Mouse (Mus musculus): Measurements from ENCODE around the gene Slc2a2.
"Not testable (repeated sequence)": the region's sequence is repeated elsewhere in the genome, so short reads cannot be mapped to it uniquely, and the experiment has no call there.

Gene Slc2a2

GRCm38 (mm10) chr3:28734712-28735111, 37.0 kb downstream of the Slc2a2 start:
- DNase-seq, result no peak

DNA sequence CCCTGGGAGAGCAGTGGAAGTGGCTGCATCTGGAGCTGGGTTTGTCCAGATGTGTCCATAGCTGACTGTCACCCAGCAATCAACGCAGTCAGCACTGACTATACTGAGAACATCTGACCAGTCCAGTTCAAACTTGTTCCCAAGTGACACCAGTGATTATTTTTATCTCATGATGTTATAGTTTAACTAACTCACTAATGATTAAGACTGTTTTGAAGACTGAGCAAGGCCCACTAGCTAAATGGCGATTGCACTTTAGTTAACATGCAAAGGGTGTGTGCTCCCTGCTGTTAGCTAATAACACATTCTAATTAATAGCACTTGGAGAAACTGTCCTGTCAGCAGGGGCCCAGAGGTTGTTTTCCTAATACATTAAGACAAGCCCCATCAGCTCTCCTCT, 39.3 kb downstream of the Slc2a2 start:
- peak; percentile 50 to 71 for DNase-seq

DNA sequence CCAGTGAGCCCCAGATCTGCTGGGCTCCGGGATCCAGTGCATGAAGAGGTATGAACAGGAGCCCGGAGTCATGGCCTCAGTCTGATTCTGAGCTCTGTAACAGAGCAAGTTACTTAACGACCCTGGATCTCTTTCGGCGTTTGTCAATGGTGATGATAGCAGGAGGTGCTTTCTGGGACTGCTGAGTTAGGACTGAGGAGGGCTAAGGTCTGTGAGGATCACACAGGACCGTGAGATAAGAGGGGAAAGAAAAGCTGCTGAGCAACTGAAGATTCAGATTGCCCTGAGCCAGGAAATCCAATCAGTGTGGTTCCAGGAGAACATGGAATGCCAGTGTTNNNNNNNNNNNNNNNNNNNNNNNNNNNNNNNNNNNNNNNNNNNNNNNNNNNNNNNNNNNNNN, 42.6 kb downstream of the Slc2a2 start:
- DNase-seq, result no peak

DNA sequence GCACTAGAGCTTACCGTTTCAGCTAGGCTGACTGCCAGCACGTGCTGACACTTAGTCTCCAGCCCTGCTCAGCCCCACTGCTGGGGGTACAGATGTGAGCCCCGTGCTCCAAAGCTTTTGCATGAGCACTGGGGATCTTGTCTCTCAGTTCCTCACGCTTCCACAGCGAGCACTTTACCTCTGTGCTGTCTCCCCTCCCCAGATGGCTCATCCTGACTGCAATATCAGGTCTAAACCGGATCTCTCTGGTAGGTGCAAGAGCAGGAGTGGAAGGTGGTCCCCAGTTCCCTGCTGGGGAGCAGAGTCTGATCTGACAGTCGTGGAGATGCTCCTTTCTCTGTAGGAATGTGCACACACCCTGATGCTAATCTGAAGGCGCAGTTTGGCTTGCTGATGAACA, 45.5 kb downstream of the Slc2a2 start:
- peak in 1 of 2 experiments; percentile 11 for DNase-seq

GRCm38 (mm10) chr3:28745835-28746483, 48.3 kb downstream of the Slc2a2 start:
- peak; percentile 79 to 80 for DNase-seq

DNA sequence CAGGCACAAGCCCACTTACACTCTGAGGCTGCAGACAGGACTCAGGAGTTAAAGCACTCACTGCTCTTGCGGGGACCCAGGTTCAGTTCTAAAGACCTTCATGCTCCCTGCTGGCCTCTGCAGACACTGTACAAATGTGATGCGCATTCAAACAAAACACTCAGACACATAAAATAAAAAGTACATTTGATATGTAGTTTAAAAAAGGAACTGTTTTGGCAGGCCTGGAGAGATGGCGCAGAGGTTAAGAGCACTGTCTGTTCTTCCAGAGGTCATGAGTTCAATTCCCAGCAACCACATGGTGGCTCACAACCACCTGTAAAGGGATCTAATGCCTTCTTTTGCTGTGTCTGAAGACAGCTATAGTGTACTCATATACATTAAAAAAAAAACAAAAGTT, 50.4 kb downstream of the Slc2a2 start:
- DNase-seq, result no peak

DNA sequence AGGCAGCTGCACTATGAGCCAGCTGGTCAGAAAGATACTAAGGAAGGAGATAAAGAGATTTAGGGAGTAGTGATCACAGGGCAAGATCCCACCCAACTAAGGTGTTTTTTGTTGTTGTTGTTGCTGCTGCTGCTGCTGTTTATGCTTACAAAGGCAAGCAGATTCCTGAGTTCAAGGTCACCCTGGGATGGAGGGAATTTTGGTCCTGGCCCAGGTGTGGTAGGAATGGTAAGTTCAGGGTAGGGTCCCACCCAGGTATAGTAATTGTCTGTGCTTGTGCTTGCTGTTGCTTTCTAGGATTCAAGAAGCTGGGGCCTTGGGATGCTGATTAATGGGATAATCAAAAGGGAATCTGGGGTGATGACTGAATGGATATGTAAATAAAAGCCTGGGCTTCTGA, 51.3 kb downstream of the Slc2a2 start:
- no peak for DNase-seq

- no peak for DNase-seq
These were observed 57.8 kb downstream of the Slc2a2 start for GRCm38 (mm10) chr3:28755477-28755876.

GRCm38 (mm10) chr3:28761225-28761789, 63.6 kb downstream of the Slc2a2 start:
- no peak for DNase-seq

DNA sequence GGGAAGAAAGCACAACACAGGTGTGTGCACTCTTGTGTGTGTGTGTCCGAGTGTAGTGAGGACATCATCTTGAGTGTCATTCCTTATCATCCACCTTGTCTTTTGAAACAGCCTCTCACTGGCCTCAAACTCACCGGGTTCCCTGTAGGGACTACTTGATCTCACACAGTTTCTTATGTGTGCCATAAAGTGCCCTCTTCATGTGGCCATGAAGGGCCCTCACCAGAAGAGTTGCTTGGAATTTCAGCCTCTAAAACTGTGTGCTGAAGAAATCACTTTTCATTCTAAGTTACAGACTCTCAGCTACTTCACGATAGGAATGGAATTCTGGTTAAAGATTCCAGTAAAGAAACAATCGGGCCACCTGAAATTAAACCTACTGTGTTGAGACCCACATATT, 69.2 kb downstream of the Slc2a2 start:
- DNase-seq, result no peak

GRCm38 (mm10) chr3:28768222-28768621, 70.5 kb downstream of the Slc2a2 start:
- no peak for DNase-seq

- not testable (repeated sequence) for DNase-seq
These were observed 75.2 kb downstream of the Slc2a2 start for GRCm38 (mm10) chr3:28772919-28773318.

- no peak for DNase-seq
These were observed 77.7 kb downstream of the Slc2a2 start for GRCm38 (mm10) chr3:28775361-28775760.

DNA sequence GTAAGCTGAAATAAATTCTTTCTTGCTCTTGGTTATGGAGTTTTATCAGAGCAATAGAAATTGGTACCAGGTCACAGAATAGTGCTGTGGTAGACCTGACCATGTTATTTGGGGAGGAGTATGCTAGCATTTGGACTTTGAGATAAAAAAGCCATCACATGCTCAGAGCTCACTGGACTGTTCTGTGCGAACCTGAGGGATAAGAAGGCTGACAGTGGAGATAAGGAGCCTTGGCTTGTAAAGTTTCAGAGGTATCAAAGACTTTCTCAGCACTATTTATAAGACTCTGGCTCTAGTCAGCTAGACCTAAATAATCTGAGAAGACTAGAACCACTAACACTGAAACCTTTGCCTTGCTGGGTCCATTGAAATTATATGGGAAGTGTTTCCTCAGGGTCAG, 78.3 kb downstream of the Slc2a2 start:
- DNase-seq, result no peak

- DNase-seq, result no peak
These were observed 78.8 kb downstream of the Slc2a2 start for GRCm38 (mm10) chr3:28776491-28776890.

DNA sequence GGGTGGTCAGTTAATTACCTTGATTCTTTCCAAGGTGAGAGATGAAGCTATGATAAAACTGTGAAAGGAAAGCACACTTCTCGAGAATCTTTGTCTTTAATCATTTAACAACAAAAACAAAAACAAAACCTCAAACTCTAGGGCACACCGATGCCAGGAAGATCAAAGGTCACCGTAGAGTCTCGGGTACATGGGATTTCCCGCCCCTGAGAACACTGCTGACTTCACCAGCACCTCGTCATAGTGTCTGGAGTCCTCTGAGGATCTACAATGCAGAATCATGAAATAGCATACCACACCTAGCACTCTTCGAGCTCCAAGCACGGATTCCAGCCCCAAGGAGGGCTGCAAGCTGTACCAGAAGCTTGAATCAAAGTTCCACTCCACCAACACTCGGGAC, 82.8 kb downstream of the Slc2a2 start:
- DNase-seq, result peak; percentile 24 to 50

Data from kidney, postnatal 25 days (tissue).